Mouse (Mus musculus): ENCODE measurements around the gene Gm6401. TPM values are rescaled to one million over a fixed set of nuclear protein-coding genes. Genes with fewer than 3 reads are reported as not detected.

The Gm6401 gene
- not detected in 2 replicates for total RNA-seq (2023)

GRCm38 (mm10) chr14:41967827-41968226, at the start of gene Gm6401:
Gene Gm6401 (minus strand): TSS chr14:41967927.

DNA sequence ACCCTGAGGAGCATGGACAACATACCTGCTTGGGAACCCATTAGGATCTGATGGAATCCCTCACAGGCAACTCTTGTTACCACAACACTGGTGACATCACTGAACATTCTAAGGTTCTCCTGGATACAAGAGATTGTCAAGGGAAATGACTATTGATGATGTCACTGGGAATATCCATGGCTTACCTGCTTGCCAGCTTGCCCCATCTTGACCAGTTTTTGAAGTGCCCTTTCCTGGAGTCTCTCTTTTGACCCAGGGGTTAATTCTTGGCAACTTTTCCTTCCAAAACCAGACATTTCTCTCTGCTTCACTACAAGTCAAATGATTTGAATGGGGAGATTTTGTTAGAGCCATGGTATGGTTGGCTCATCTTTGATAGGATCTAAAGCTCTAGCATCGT, 15.5 kb upstream of the Gm6401 start, which contains the start of gene Gm3543:
Gene Gm3543 (minus strand): TSS at position 101 of the 400 bp plus-strand sequence.

GRCm38 (mm10) chr14:41943695-41944094, 24.0 kb downstream of the Gm6401 start, which contains the start of gene 1700024B05Rik:
Gene 1700024B05Rik (plus strand): TSS chr14:41943995.

GRCm38 (mm10) chr14:41924649-41925048, 43.1 kb downstream of the Gm6401 start, which contains the start of gene 1700049E17Rik1:
Gene 1700049E17Rik1 (plus strand): TSS chr14:41924949.

Other genes starting within 250 kb of the Gm6401 start
- gene Gm7929, start 217.3 kb downstream of the Gm6401 start, total RNA-seq (2023): not detected in 2 replicates
- gene Gm47189, start 195.5 kb downstream of the Gm6401 start, total RNA-seq (2023): not detected in 2 replicates
- gene Gm7980, start 60.6 kb downstream of the Gm6401 start, total RNA-seq (2023): not detected in 2 replicates
- gene 1700049E17Rik1, start 43.0 kb downstream of the Gm6401 start, total RNA-seq (2023): not detected in 2 replicates
- not detected in 2 replicates for gene 1700024B05Rik, start 23.9 kb downstream of the Gm6401 start, total RNA-seq (2023)
- gene Gm3543, start 15.4 kb upstream of the Gm6401 start, total RNA-seq (2023): not detected in 2 replicates
- not detected in 2 replicates for gene Gm7951, start 149.4 kb upstream of the Gm6401 start, total RNA-seq (2023)
- gene Gm17027, start 194.7 kb upstream of the Gm6401 start, total RNA-seq (2023): not detected in 2 replicates
- gene Gm3573, start 222.9 kb upstream of the Gm6401 start, total RNA-seq (2023): not detected in 2 replicates